Mouse (Mus musculus) limb, embryonic 14.5 days (tissue): ENCODE results near the gene Siglech. TPM values are rescaled to one million over a fixed set of nuclear protein-coding genes. Genes with fewer than 3 reads are reported as not detected.
A peak's percentile ranks its signal among the peaks of the same experiment; 100 is the strongest.

ENCODE experiments used
- ATAC-seq: fragments of 200-750 bp; cut with Nextera tagmentation; 2 replicates; pipeline ENCODE4 v1.8.0; 2017; ENCODE audit warnings: low read depth, moderate number of reproducible peaks, moderate TSS enrichment; ENCODE audit not compliant: low FRiP score
- DNase-seq: peaks from one replicate; pipeline ENCODE4 v3.0.0-alpha.2; 2015; ENCODE audit warnings: low spot score
- H3K27ac ChIP-seq: fragments of 300-500 bp; sonication (generic); replicated peaks from 2 replicates; pipeline ENCODE4 v1.5.1; 2014; ENCODE audit warnings: low read depth, mild to moderate bottlenecking, low read length, moderate library complexity, mixed read lengths
- H3K27me3 ChIP-seq: fragments of 300-500 bp; sonication (generic); 2 replicates; pipeline ENCODE4 v1.6.1; 2014; ENCODE audit warnings: low read length, mixed read lengths; ENCODE audit not compliant: control insufficient read depth, insufficient read depth
- H3K36me3 ChIP-seq: fragments of 300-500 bp; sonication (generic); 2 replicates; pipeline ENCODE4 v1.6.1; 2014; ENCODE audit warnings: mild to moderate bottlenecking, low read length, moderate library complexity, mixed read lengths; ENCODE audit not compliant: control insufficient read depth, insufficient read depth
- H3K4me1 ChIP-seq: fragments of 300-500 bp; sonication (generic); 2 replicates; pipeline ENCODE4 v1.6.1; 2014; ENCODE audit warnings: antibody characterized with exemption, low read length, mixed read lengths; ENCODE audit not compliant: control insufficient read depth, insufficient read depth
- H3K4me2 ChIP-seq: fragments of 300-500 bp; sonication (generic); replicated peaks from 2 replicates; pipeline ENCODE4 v1.6.1; 2014; ENCODE audit warnings: low read depth, mild to moderate bottlenecking, low read length, moderate library complexity; ENCODE audit not compliant: severe bottlenecking
- H3K4me3 ChIP-seq: fragments of 300-500 bp; sonication (generic); replicated peaks from 2 replicates; pipeline ENCODE4 v1.5.1; 2014; ENCODE audit warnings: low read length
- H3K9ac ChIP-seq: fragments of 300-500 bp; sonication (generic); 2 replicates; pipeline ENCODE4 v1.6.1; 2014; ENCODE audit warnings: mild to moderate bottlenecking, low read depth, low read length, moderate library complexity; ENCODE audit not compliant: severe bottlenecking
- H3K9me3 ChIP-seq: fragments of 300-500 bp; sonication (generic); 2 replicates; pipeline ENCODE4 v1.6.1; 2016; ENCODE audit warnings: low read length; ENCODE audit not compliant: control insufficient read depth
- POLR2A ChIP-seq: fragments of 200-500 bp; IDR thresholded peaks from 2 replicates; pipeline ENCODE4 v1.8.0; 2012; ENCODE audit warnings: inconsistent platforms, mild to moderate bottlenecking, moderate library complexity, borderline replicate concordance; ENCODE audit not compliant: insufficient read depth, insufficient read length; ENCODE audit errors: extremely low read depth
- WGBS: fragments of 180-500 bp; shearing (Covaris S2); extraction: QIAGEN DNeasy Blood & Tissue Kit; methylation state at CpG from one replicate; pipeline ENCODE4 v1.1.7; 2014; 5-methylcytosine and 5-hydroxymethylcytosine counted together
- polyA plus RNA-seq, 2 experiments: library from polyadenylated mRNA; depleted of rRNA in 1 of 2; stranded (reverse) in 1 of 2; unstranded in 1 of 2; fragments of >200 nt; fragmentation: Nextera tagmentation in 1 of 2; extraction: Ambion mirVana in 1 of 2; gene quantifications; 2 replicates each; pipeline versions ENCODE4 v1.2.1 to v1.2.3; 2012 to 2014

Gene Siglech
- polyA plus RNA-seq (2012; rRNA removed) (0.34 and 0.55 TPM in 2 replicates), polyA plus RNA-seq (2014; fragmentation: Nextera tagmentation; extraction: Ambion mirVana) (0.43 and 0.50 TPM in 2 replicates)

GRCm38 (mm10) chr7:55767926-55768325 is at the start of gene Siglech:
TSS of gene Siglech (plus strand) at chr7:55768178.
- 47% methylated on average over 3 of the region's 3 CpGs for whole genome bisulfite sequencing
- DNase-seq (no peak), ATAC-seq (no peak)
- no peaks in the 10 kb centered on the region for H3K36me3 ChIP-seq
- no peak within 1 kb of the TSS for H3K9ac ChIP-seq
- no peaks in the 10 kb centered on the region for H3K27me3 ChIP-seq
- no peaks in the 10 kb centered on the region for H3K9me3 ChIP-seq
- no peak within 1 kb of the TSS for H3K27ac ChIP-seq
- TF ChIP-seq POLR2A: no peak
- no peak within 1 kb of the TSS for H3K4me3 ChIP-seq
- no peaks in the 10 kb centered on the region for H3K4me1 ChIP-seq
- H3K4me2 ChIP-seq: no peak within 1 kb of the TSS

GRCm38 (mm10) chr7:55722673-55723072 is 45.3 kb upstream of the Siglech start:
- Histone ChIP-seq H3K4me2 (no peak overlapping the region), H3K36me3 (no peaks in the 10 kb centered on the region), H3K9me3 (no peaks in the 10 kb centered on the region), H3K27ac (no peak overlapping the region), H3K9ac (no peak overlapping the region), H3K4me1 (no peaks in the 10 kb centered on the region), H3K4me3 (no peak overlapping the region), H3K27me3 (no peaks in the 10 kb centered on the region)
- WGBS: 47% methylated on average over 7 of the region's 7 CpGs
- no peak for TF ChIP-seq POLR2A
- ATAC-seq (no peak), DNase-seq (no peak)

- Histone ChIP-seq H3K27ac (no peak overlapping the region), H3K4me3 (no peak overlapping the region), H3K9ac (no peak overlapping the region), H3K4me1 (no peaks in the 10 kb centered on the region), H3K36me3 (no peaks in the 10 kb centered on the region), H3K27me3 (no peaks in the 10 kb centered on the region), H3K9me3 (no peaks in the 10 kb centered on the region), H3K4me2 (no peak overlapping the region)
- no peak for DNase-seq
- no peak for ATAC-seq
- TF ChIP-seq POLR2A: no peak
- WGBS: 50% methylated on average over 1 of the region's 1 CpGs
Observed at GRCm38 (mm10) chr7:55728903-55729302, 39.1 kb upstream of the Siglech start.

GRCm38 (mm10) chr7:55734483-55734882 is 33.5 kb upstream of the Siglech start:
- Histone ChIP-seq H3K27ac (no peak overlapping the region), H3K4me1 (no peaks in the 10 kb centered on the region), H3K27me3 (no peaks in the 10 kb centered on the region), H3K36me3 (no peaks in the 10 kb centered on the region), H3K9ac (no peak overlapping the region), H3K4me2 (no peak overlapping the region), H3K4me3 (no peak overlapping the region), H3K9me3 (no peaks in the 10 kb centered on the region)
- WGBS: 73% methylated on average over 2 of the region's 2 CpGs
- no peak for TF ChIP-seq POLR2A
- DNase-seq (no peak), ATAC-seq (no peak)

- 54% methylated on average over 4 of the region's 4 CpGs for WGBS
- no peak overlapping the region for H3K27ac ChIP-seq
- no peak overlapping the region for H3K4me3 ChIP-seq
Observed at GRCm38 (mm10) chr7:55737125-55737912, 30.7 kb upstream of the Siglech start.

More at GRCm38 (mm10) chr7:55737125-55737912, 30.7 kb upstream of the Siglech start:
- H3K9me3 ChIP-seq: no peaks in the 10 kb centered on the region
- TF ChIP-seq POLR2A: no peak
- no peaks in the 10 kb centered on the region for H3K27me3 ChIP-seq
- no peaks in the 10 kb centered on the region for H3K4me1 ChIP-seq
- peak; percentile 6 for DNase-seq
- no peak overlapping the region for H3K9ac ChIP-seq
- ATAC-seq: no peak
- no peaks in the 10 kb centered on the region for H3K36me3 ChIP-seq
- no peak overlapping the region for H3K4me2 ChIP-seq
